Mouse (Mus musculus): ENCODE results near the gene Pacsin1. TPM values are rescaled to one million over a fixed set of nuclear protein-coding genes. Genes with fewer than 3 reads are reported as not detected.

Pacsin1 gene
- polyA plus RNA-seq, 1 experiment from 2014 or later, result 44.2 TPM

DNA sequence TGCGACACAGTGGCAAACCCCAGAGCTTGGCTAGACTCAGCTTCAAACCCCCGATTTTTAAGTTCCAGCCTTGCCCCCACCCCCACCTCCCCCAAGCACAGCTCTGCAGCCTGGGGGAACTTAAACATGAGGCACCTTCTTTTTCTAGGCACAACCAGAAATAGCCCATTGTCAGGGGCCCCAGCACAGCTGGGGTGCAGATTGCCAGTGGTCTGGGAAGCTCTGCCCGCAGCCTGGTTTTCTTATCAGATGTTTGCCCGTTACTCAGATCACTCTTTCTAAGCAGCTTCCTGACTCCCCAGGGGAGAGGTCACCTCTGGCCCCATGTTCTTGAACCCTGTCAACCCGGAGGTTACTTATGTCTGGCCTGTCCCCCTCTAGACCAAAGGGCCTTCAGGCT, 1.1 kb downstream of the Pacsin1 start:
- no peak for ATAC-seq
- 30% methylated on average over 5 of the region's 5 CpGs for WGBS

DNA sequence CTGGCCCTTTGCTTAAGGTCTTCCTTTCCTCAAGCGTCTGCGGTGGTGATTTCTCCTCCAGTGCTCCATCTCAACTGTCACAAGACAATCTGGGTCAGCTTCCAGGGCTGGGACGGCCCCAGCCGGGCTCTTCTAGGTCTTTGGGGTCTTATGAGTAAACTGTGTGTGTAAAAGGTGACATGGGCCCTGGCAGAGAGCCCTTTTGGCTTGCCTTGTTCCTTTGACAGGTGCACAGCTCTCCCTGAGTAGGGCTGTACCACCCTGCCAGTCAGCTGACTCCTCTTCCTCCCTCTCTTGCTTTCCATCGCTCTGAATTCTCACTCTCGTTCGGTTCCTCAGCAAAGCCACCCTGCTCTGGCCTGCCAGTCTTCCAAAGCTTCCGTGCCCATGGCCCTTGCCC, 1.8 kb downstream of the Pacsin1 start:
- no peak overlapping the region for H3K4me3 ChIP-seq (replicated peaks; ENCODE audit: low read length)
- no peak overlapping the region for H3K4me2 ChIP-seq (ENCODE audit: low read length)
- H3K36me3 ChIP-seq (ENCODE audit: control insufficient read depth, insufficient read depth), result no peaks in the 10 kb centered on the region
- H3K9me3 ChIP-seq (ENCODE audit: control insufficient read depth, low read length), result no peaks in the 10 kb centered on the region
- ATAC-seq, result no peak
- WGBS, result 73% methylated on average over 8 of the region's 8 CpGs
- H3K9ac ChIP-seq (replicated peaks; ENCODE audit: low read depth, low read length), result no peak overlapping the region
- no peaks in the 10 kb centered on the region for H3K27me3 ChIP-seq (replicated peaks; ENCODE audit: control insufficient read depth, insufficient read depth, low read length)
- H3K27ac ChIP-seq (ENCODE audit: low read length), result no peak overlapping the region
- peaks cover 17% of the 10 kb centered on the region for H3K4me1 ChIP-seq (replicated peaks; ENCODE audit: control insufficient read depth, insufficient read depth, low read length)

More for the DNA sequence above, 1.1 kb downstream of the Pacsin1 start:
- H3K4me3 ChIP-seq (replicated peaks; ENCODE audit: low read length), result peak overlapping the region; percentile 65
- peak overlapping the region; percentile 89 for H3K4me2 ChIP-seq (ENCODE audit: low read length)
- no peaks in the 10 kb centered on the region for H3K9me3 ChIP-seq (ENCODE audit: control insufficient read depth, low read length)
- no peaks in the 10 kb centered on the region for H3K27me3 ChIP-seq (replicated peaks; ENCODE audit: control insufficient read depth, insufficient read depth, low read length)
- peak overlapping the region; percentile 74 for H3K9ac ChIP-seq (replicated peaks; ENCODE audit: low read depth, low read length)
- H3K36me3 ChIP-seq (ENCODE audit: control insufficient read depth, insufficient read depth), result no peaks in the 10 kb centered on the region
- peaks cover 17% of the 10 kb centered on the region for H3K4me1 ChIP-seq (replicated peaks; ENCODE audit: control insufficient read depth, insufficient read depth, low read length)
- H3K27ac ChIP-seq (ENCODE audit: low read length), result 0 out of 2 replicates have a peak overlapping the region, but pooled peaks have one; percentile 3

DNA sequence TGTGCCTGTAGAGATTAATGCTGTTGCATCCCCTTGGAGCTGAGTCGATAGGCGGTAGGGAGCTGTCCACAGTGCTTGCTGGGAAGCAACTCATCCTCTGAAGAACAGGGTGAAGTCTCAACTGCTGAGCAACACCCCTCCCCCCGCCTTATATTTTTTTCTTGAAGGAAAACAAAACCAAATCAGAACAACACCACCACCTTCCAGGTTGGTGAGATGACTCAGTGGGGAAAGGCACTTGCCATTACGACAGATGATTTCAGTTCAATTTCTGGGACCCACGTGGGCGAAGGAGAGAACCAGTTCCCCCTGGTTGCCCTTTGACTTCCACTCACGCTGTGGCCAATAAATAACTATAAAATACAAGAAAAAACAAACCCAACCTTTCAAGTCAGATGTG, 3.5 kb downstream of the Pacsin1 start:
- no peak overlapping the region for H3K4me3 ChIP-seq (replicated peaks; ENCODE audit: low read length)
- H3K9me3 ChIP-seq (ENCODE audit: control insufficient read depth, low read length), result no peaks in the 10 kb centered on the region
- peaks cover 17% of the 10 kb centered on the region for H3K4me1 ChIP-seq (replicated peaks; ENCODE audit: control insufficient read depth, insufficient read depth, low read length)
- no peak overlapping the region for H3K4me2 ChIP-seq (ENCODE audit: low read length)
- no peaks in the 10 kb centered on the region for H3K36me3 ChIP-seq (ENCODE audit: control insufficient read depth, insufficient read depth)
- no peaks in the 10 kb centered on the region for H3K27me3 ChIP-seq (replicated peaks; ENCODE audit: control insufficient read depth, insufficient read depth, low read length)
- no peak overlapping the region for H3K9ac ChIP-seq (replicated peaks; ENCODE audit: low read depth, low read length)
- H3K27ac ChIP-seq (ENCODE audit: low read length), result no peak overlapping the region
- 77% methylated on average over 7 of the region's 7 CpGs for WGBS
- no peak for ATAC-seq

DNA sequence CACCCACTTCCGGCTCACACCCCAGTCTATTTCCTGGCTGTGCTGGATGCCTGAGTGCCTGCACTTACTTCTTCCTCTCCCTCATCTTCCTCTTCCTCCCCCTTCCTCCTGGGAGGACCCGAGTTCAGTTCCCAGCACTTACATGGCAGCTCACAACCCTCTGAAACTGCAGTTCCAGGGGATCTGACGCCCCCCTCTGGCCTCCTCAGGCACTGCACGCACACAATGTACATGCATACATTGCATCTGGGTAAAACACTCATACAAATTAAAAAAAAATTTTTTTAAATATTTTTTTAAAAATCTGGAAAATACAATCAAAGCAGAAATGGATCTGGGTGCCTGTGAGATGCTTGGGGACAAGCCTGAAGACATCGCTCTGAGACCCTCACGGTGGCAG, 16.4 kb downstream of the Pacsin1 start:
- H3K4me2 ChIP-seq (ENCODE audit: low read length), result no peak overlapping the region
- no peak overlapping the region for H3K27ac ChIP-seq (ENCODE audit: low read length)
- 82% methylated on average over 6 of the region's 6 CpGs for WGBS
- ATAC-seq, result no peak
- H3K36me3 ChIP-seq (ENCODE audit: control insufficient read depth, insufficient read depth), result no peaks in the 10 kb centered on the region
- peaks cover 11% of the 10 kb centered on the region for H3K4me1 ChIP-seq (replicated peaks; ENCODE audit: control insufficient read depth, insufficient read depth, low read length)
- H3K27me3 ChIP-seq (replicated peaks; ENCODE audit: control insufficient read depth, insufficient read depth, low read length), result no peaks in the 10 kb centered on the region
- no peaks in the 10 kb centered on the region for H3K9me3 ChIP-seq (ENCODE audit: control insufficient read depth, low read length)
- no peak overlapping the region for H3K4me3 ChIP-seq (replicated peaks; ENCODE audit: low read length)
- H3K9ac ChIP-seq (replicated peaks; ENCODE audit: low read depth, low read length), result no peak overlapping the region

DNA sequence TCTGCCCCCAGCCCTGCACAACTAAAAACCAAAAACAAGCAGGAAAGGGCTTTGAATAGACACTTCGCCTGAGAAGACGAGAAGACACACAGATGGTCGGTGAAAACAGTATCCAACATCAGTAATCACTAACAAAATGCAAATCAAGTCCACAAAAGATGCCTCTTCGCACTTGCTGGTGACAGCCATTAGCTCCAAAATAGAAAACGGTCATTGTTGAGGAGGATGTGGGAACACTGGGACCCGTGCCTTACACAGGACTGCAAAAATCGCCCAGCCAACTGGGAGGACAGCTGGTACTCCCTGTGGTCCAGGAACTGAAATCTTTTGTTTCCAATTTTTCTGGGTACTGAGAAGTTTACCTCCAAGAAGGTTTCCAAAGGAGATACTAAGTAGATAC, 18.6 kb downstream of the Pacsin1 start:
- Histone ChIP-seq H3K27ac (ENCODE audit: low read length) (peak overlapping the region; percentile 41), H3K4me3 (replicated peaks; ENCODE audit: low read length) (no peak overlapping the region), H3K4me1 (replicated peaks; ENCODE audit: control insufficient read depth, insufficient read depth, low read length) (peaks cover 30% of the 10 kb centered on the region), H3K4me2 (ENCODE audit: low read length) (no peak overlapping the region), H3K36me3 (ENCODE audit: control insufficient read depth, insufficient read depth) (no peaks in the 10 kb centered on the region), H3K27me3 (replicated peaks; ENCODE audit: control insufficient read depth, insufficient read depth, low read length) (no peaks in the 10 kb centered on the region), H3K9me3 (ENCODE audit: control insufficient read depth, low read length) (no peaks in the 10 kb centered on the region), H3K9ac (replicated peaks; ENCODE audit: low read depth, low read length) (no peak overlapping the region)
- WGBS, result 29% methylated on average over 7 of the region's 7 CpGs
- no peak for ATAC-seq

DNA sequence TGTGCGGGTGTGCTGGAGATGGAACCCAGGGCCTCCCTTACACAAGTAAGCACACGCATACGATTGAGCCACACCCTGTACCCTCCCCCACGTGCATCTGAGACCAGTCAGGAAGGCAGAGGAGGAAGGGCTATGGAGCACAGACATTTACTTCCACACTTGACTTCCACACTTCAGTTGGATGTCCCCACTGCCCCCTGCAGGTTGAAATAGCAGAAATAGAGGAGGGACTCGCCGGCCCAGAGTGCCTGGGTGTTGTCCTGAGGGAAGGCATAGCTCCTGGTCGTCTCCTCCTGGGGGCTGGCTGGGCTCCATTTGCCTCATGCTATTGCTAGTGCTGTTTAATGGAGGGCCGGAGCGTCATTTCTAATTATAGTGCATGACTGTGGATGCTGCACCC, 20.1 kb downstream of the Pacsin1 start:
- Histone ChIP-seq H3K9ac (replicated peaks; ENCODE audit: low read depth, low read length) (no peak overlapping the region), H3K4me1 (replicated peaks; ENCODE audit: control insufficient read depth, insufficient read depth, low read length) (peaks cover 45% of the 10 kb centered on the region), H3K4me3 (replicated peaks; ENCODE audit: low read length) (no peak overlapping the region), H3K36me3 (ENCODE audit: control insufficient read depth, insufficient read depth) (no peaks in the 10 kb centered on the region), H3K27me3 (replicated peaks; ENCODE audit: control insufficient read depth, insufficient read depth, low read length) (no peaks in the 10 kb centered on the region), H3K4me2 (ENCODE audit: low read length) (no peak overlapping the region), H3K27ac (ENCODE audit: low read length) (no peak overlapping the region), H3K9me3 (ENCODE audit: control insufficient read depth, low read length) (no peaks in the 10 kb centered on the region)
- no peak for ATAC-seq
- 67% methylated on average over 9 of the region's 9 CpGs for WGBS

DNA sequence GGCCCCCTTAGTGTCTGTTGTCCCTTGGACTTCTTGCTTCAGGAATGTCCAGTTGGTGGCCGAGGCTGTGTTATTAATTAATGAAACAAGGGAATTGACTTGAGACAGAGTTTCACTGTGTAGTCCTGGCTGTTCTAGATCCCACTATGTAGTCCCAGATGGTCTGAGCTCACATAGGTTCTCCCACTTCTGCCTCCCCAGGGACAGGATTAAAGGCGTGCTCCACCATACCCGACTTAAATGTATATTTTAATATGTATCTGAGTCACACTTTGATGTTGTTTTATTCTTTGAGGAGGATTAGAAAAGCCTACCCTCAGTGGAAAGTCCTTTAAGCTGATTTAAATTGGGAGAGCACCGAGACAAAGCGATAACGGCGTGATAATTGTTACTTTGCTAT, 21.0 kb downstream of the Pacsin1 start:
- Histone ChIP-seq H3K4me1 (replicated peaks; ENCODE audit: control insufficient read depth, insufficient read depth, low read length) (peaks cover 46% of the 10 kb centered on the region), H3K9ac (replicated peaks; ENCODE audit: low read depth, low read length) (no peak overlapping the region), H3K27me3 (replicated peaks; ENCODE audit: control insufficient read depth, insufficient read depth, low read length) (no peaks in the 10 kb centered on the region), H3K4me2 (ENCODE audit: low read length) (no peak overlapping the region), H3K36me3 (ENCODE audit: control insufficient read depth, insufficient read depth) (no peaks in the 10 kb centered on the region), H3K4me3 (replicated peaks; ENCODE audit: low read length) (no peak overlapping the region), H3K27ac (ENCODE audit: low read length) (0 out of 2 replicates have a peak overlapping the region, but pooled peaks have one; percentile 4), H3K9me3 (ENCODE audit: control insufficient read depth, low read length) (no peaks in the 10 kb centered on the region)
- 32% methylated on average over 7 of the region's 7 CpGs for WGBS
- ATAC-seq, result no peak

DNA sequence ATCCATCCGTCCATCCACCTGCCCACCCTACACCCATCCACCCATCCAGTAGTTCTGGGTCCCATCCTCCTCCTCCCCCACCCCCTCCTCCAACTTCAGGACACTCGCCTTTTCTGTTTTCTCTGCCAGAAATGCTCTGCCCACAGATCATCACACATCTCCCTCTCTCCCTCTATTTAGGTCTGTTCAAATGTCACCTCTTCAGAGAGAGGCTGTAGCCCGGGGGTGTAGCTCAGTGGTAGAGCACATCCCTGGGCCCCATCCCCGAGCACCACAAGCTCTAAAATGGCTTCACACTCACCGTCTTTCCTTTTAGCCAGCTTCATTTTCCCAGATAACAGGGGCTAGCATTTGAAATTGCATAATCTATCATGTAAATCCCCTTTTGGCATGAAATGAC, 22.4 kb downstream of the Pacsin1 start:
- H3K9ac ChIP-seq (replicated peaks; ENCODE audit: low read depth, low read length), result no peak overlapping the region
- 90% methylated on average over 5 of the region's 5 CpGs for WGBS
- H3K4me1 ChIP-seq (replicated peaks; ENCODE audit: control insufficient read depth, insufficient read depth, low read length), result peaks cover 46% of the 10 kb centered on the region
- peak overlapping the region; percentile 90 for H3K27ac ChIP-seq (ENCODE audit: low read length)
- no peak overlapping the region for H3K4me3 ChIP-seq (replicated peaks; ENCODE audit: low read length)
- no peak for ATAC-seq
- H3K27me3 ChIP-seq (replicated peaks; ENCODE audit: control insufficient read depth, insufficient read depth, low read length), result no peaks in the 10 kb centered on the region
- no peak overlapping the region for H3K4me2 ChIP-seq (ENCODE audit: low read length)
- H3K9me3 ChIP-seq (ENCODE audit: control insufficient read depth, low read length), result no peaks in the 10 kb centered on the region
- H3K36me3 ChIP-seq (ENCODE audit: control insufficient read depth, insufficient read depth), result no peaks in the 10 kb centered on the region

DNA sequence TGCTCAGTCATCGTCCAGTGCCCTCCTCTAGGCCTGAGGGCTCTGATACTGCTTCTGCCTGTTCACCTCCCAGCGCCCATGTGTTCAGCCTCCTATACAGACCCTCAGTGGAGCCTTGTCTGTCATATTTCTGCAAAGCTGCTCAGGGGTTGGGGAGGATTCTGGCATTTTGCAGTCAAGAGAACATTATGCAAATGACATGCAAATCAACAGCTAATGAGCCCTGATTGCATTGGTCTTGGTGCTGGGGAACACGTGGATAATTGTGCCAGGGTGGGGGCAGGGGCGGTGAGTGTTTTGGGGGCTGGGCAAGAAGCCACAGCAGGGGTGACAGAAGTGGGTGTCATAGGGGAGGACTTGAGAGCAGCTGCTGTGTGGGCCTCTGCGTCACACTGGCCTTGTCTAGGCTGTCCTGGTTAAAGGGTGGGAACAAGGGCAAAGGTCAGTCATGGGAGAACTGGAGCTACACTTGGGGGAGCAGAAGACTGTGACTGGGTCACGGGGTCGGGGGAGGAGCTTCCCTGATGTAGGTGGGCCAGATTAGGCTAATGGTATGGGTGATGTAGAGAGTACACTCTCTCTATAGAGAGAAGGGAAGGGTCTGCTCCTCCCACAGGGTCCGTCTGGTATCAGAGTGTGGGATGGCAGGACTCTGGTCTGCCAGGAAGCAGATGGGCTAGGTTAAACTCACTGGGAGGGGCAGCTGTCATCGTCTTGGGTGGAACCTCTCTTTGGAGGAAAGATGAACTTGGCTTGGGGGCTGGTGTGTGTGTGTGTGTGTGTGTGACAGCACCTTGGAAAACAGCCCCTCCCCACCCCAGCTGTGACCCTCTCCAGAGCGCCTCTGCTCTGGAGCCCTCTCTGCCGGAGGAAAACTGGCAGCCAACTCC, 23.9 kb downstream of the Pacsin1 start:
- Histone ChIP-seq H3K4me3 (replicated peaks; ENCODE audit: low read length) (no peak overlapping the region), H3K9ac (replicated peaks; ENCODE audit: low read depth, low read length) (peak overlapping the region; percentile 7; the same call in 1 of the 2 replicates), H3K27me3 (replicated peaks; ENCODE audit: control insufficient read depth, insufficient read depth, low read length) (no peaks in the 10 kb centered on the region), H3K4me2 (ENCODE audit: low read length) (0 out of 2 replicates have a peak overlapping the region, but pooled peaks have one; percentile 22), H3K4me1 (replicated peaks; ENCODE audit: control insufficient read depth, insufficient read depth, low read length) (peaks cover 46% of the 10 kb centered on the region), H3K27ac (ENCODE audit: low read length) (peak overlapping the region; percentile 90), H3K36me3 (ENCODE audit: control insufficient read depth, insufficient read depth) (no peaks in the 10 kb centered on the region), H3K9me3 (ENCODE audit: control insufficient read depth, low read length) (no peaks in the 10 kb centered on the region)
- peak; percentile 84 for ATAC-seq
- 12% methylated on average over 11 of the region's 11 CpGs for WGBS

Measured in forebrain, embryonic 16.5 days (tissue).